Mouse (Mus musculus): ENCODE measurements around the gene Lpar6. TPM values are rescaled to one million over a fixed set of nuclear protein-coding genes. Genes with fewer than 3 reads are reported as not detected.

The Lpar6 gene
- polyA plus RNA-seq (2016; fragmentation: Nextera tagmentation; extraction: Ambion mirVana) = 8.2 and 11.2 TPM in 2 replicates

DNA sequence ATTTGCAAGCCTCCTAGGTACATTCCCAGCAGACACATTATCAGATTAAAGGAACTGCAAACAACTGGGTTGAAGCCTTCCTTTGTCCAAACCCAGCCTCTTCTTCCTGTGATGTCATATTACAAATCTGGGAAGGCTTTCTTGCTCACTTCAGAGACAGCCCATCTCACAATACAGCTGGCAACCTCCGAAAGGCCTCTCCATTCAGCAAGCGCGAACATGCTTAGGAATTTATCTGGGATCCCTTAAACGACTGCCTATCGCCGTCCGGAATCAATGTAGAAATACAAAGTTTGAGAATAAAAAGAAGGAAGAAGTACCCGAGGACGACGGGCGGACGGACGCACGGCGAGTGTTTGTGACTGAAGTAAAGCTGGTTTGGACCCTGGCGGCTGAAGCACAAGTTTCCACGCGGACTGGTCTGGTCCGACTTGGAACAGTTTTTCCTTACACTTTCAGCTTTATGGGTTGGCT lies at the start of gene Lpar6:
Lpar6 (plus strand) TSS at position 48 of the 474 bp plus-strand sequence.
- Histone ChIP-seq H3K27me3 (ENCODE audit: insufficient read depth, poor library complexity, severe bottlenecking) (no peaks in the 10 kb centered on the region), H3K9me3 (no peaks in the 10 kb centered on the region), H3K27ac (peak within 1 kb of the TSS; percentile 92), H3K4me3 (peak within 1 kb of the TSS; percentile 67), H3K36me3 (peaks cover 7% of the 10 kb centered on the region), H3K4me1 (peaks cover 19% of the 10 kb centered on the region)
- peak; percentile 86 for DNase-seq (ENCODE audit: low spot score)
- under 1% methylated on average over 19 of the region's 19 CpGs for WGBS

GRCm38 (mm10) chr14:73199058-73199457 lies 38.6 kb upstream of the Lpar6 start:
- 58% methylated on average over 5 of the region's 5 CpGs for WGBS
- Histone ChIP-seq H3K9me3 (no peaks in the 10 kb centered on the region), H3K27ac (no peak overlapping the region), H3K4me1 (peaks cover 6% of the 10 kb centered on the region; the same call in 1 of the 2 replicates), H3K4me3 (no peak overlapping the region), H3K36me3 (peaks cover 10% of the 10 kb centered on the region; the same call in 1 of the 2 replicates), H3K27me3 (ENCODE audit: insufficient read depth, poor library complexity, severe bottlenecking) (no peaks in the 10 kb centered on the region)
- no peak for DNase-seq (ENCODE audit: low spot score)

- Histone ChIP-seq H3K4me3 (no peak overlapping the region), H3K4me1 (peaks cover 7% of the 10 kb centered on the region; the same call in 1 of the 2 replicates), H3K27ac (no peak overlapping the region), H3K36me3 (peaks cover 5% of the 10 kb centered on the region; the same call in 1 of the 2 replicates), H3K9me3 (no peaks in the 10 kb centered on the region), H3K27me3 (ENCODE audit: insufficient read depth, poor library complexity, severe bottlenecking) (no peaks in the 10 kb centered on the region)
- 44% methylated on average over 3 of the region's 3 CpGs for WGBS
- DNase-seq (ENCODE audit: low spot score) = no peak
These were observed 36.2 kb upstream of the Lpar6 start for GRCm38 (mm10) chr14:73201447-73201846.

GRCm38 (mm10) chr14:73204016-73204415 lies 33.7 kb upstream of the Lpar6 start:
- no peaks in the 10 kb centered on the region for H3K9me3 ChIP-seq
- H3K27me3 ChIP-seq (ENCODE audit: insufficient read depth, poor library complexity, severe bottlenecking) = no peaks in the 10 kb centered on the region
- H3K4me1 ChIP-seq = peaks cover 3% of the 10 kb centered on the region; the same call in 1 of the 2 replicates
- WGBS = 49% methylated on average over 3 of the region's 3 CpGs
- DNase-seq (ENCODE audit: low spot score) = no peak
- no peaks in the 10 kb centered on the region for H3K36me3 ChIP-seq
- no peak overlapping the region for H3K27ac ChIP-seq
- H3K4me3 ChIP-seq = no peak overlapping the region

GRCm38 (mm10) chr14:73209262-73209661 lies 28.4 kb upstream of the Lpar6 start:
- H3K4me3 ChIP-seq = no peak overlapping the region
- no peak overlapping the region for H3K27ac ChIP-seq
- H3K4me1 ChIP-seq = no peaks in the 10 kb centered on the region
- no peaks in the 10 kb centered on the region for H3K27me3 ChIP-seq (ENCODE audit: insufficient read depth, poor library complexity, severe bottlenecking)
- DNase-seq (ENCODE audit: low spot score) = no peak
- H3K36me3 ChIP-seq = no peaks in the 10 kb centered on the region
- no peaks in the 10 kb centered on the region for H3K9me3 ChIP-seq

- 91% methylated on average over 8 of the region's 8 CpGs for WGBS
- no peak for DNase-seq (ENCODE audit: low spot score)
These were observed 27.5 kb upstream of the Lpar6 start for GRCm38 (mm10) chr14:73210196-73210595.

GRCm38 (mm10) chr14:73211477-73211876 lies 26.2 kb upstream of the Lpar6 start:
- WGBS = 83% methylated on average over 5 of the region's 5 CpGs
- Histone ChIP-seq H3K27me3 (ENCODE audit: insufficient read depth, poor library complexity, severe bottlenecking) (no peaks in the 10 kb centered on the region), H3K36me3 (no peaks in the 10 kb centered on the region), H3K9me3 (no peaks in the 10 kb centered on the region), H3K4me3 (no peak overlapping the region), H3K4me1 (no peaks in the 10 kb centered on the region), H3K27ac (no peak overlapping the region)
- DNase-seq (ENCODE audit: low spot score) = no peak

More at GRCm38 (mm10) chr14:73210196-73210595, 27.5 kb upstream of the Lpar6 start:
- Histone ChIP-seq H3K4me3 (no peak overlapping the region), H3K9me3 (no peaks in the 10 kb centered on the region), H3K27me3 (ENCODE audit: insufficient read depth, poor library complexity, severe bottlenecking) (no peaks in the 10 kb centered on the region), H3K36me3 (no peaks in the 10 kb centered on the region), H3K4me1 (no peaks in the 10 kb centered on the region), H3K27ac (no peak overlapping the region)

GRCm38 (mm10) chr14:73217062-73217461 lies 20.6 kb upstream of the Lpar6 start:
- no peaks in the 10 kb centered on the region for H3K9me3 ChIP-seq
- H3K4me1 ChIP-seq = no peaks in the 10 kb centered on the region
- no peaks in the 10 kb centered on the region for H3K36me3 ChIP-seq
- no peaks in the 10 kb centered on the region for H3K27me3 ChIP-seq (ENCODE audit: insufficient read depth, poor library complexity, severe bottlenecking)
- H3K27ac ChIP-seq = no peak overlapping the region
- H3K4me3 ChIP-seq = no peak overlapping the region
- DNase-seq (ENCODE audit: low spot score) = no peak
- WGBS = 92% methylated on average over 1 of the region's 1 CpGs

- no peaks in the 10 kb centered on the region for H3K9me3 ChIP-seq
- DNase-seq (ENCODE audit: low spot score) = no peak
- H3K27ac ChIP-seq = no peak overlapping the region
- whole genome bisulfite sequencing = 88% methylated on average over 9 of the region's 9 CpGs
- no peak overlapping the region for H3K4me3 ChIP-seq
- no peaks in the 10 kb centered on the region for H3K27me3 ChIP-seq (ENCODE audit: insufficient read depth, poor library complexity, severe bottlenecking)
- no peaks in the 10 kb centered on the region for H3K36me3 ChIP-seq
- no peaks in the 10 kb centered on the region; the same call in 1 of the 2 replicates for H3K4me1 ChIP-seq
These were observed 15.3 kb upstream of the Lpar6 start for GRCm38 (mm10) chr14:73222316-73222970.

- Histone ChIP-seq H3K27me3 (ENCODE audit: insufficient read depth, poor library complexity, severe bottlenecking) (no peaks in the 10 kb centered on the region), H3K9me3 (no peaks in the 10 kb centered on the region), H3K4me3 (no peak overlapping the region), H3K4me1 (no peaks in the 10 kb centered on the region; the same call in 1 of the 2 replicates), H3K36me3 (no peaks in the 10 kb centered on the region), H3K27ac (no peak overlapping the region)
- 75% methylated on average over 3 of the region's 3 CpGs for WGBS
- DNase-seq (ENCODE audit: low spot score) = no peak
These were observed 11.3 kb upstream of the Lpar6 start for GRCm38 (mm10) chr14:73226346-73226745.

GRCm38 (mm10) chr14:73226849-73227248 lies 10.8 kb upstream of the Lpar6 start:
- H3K27me3 ChIP-seq (ENCODE audit: insufficient read depth, poor library complexity, severe bottlenecking) = no peaks in the 10 kb centered on the region
- no peaks in the 10 kb centered on the region; the same call in 1 of the 2 replicates for H3K4me1 ChIP-seq
- H3K36me3 ChIP-seq = no peaks in the 10 kb centered on the region
- H3K9me3 ChIP-seq = no peaks in the 10 kb centered on the region
- DNase-seq (ENCODE audit: low spot score) = no peak
- no peak overlapping the region for H3K27ac ChIP-seq
- WGBS = 4% methylated on average over 1 of the region's 1 CpGs
- no peak overlapping the region for H3K4me3 ChIP-seq

GRCm38 (mm10) chr14:73231286-73231982 lies 6.3 kb upstream of the Lpar6 start:
- WGBS = 47% methylated on average over 5 of the region's 5 CpGs
- no peaks in the 10 kb centered on the region for H3K36me3 ChIP-seq
- H3K4me1 ChIP-seq = peaks cover 14% of the 10 kb centered on the region
- no peaks in the 10 kb centered on the region for H3K27me3 ChIP-seq (ENCODE audit: insufficient read depth, poor library complexity, severe bottlenecking)
- DNase-seq (ENCODE audit: low spot score) = no peak
- no peak overlapping the region for H3K4me3 ChIP-seq
- H3K9me3 ChIP-seq = no peaks in the 10 kb centered on the region
- no peak overlapping the region for H3K27ac ChIP-seq

DNA sequence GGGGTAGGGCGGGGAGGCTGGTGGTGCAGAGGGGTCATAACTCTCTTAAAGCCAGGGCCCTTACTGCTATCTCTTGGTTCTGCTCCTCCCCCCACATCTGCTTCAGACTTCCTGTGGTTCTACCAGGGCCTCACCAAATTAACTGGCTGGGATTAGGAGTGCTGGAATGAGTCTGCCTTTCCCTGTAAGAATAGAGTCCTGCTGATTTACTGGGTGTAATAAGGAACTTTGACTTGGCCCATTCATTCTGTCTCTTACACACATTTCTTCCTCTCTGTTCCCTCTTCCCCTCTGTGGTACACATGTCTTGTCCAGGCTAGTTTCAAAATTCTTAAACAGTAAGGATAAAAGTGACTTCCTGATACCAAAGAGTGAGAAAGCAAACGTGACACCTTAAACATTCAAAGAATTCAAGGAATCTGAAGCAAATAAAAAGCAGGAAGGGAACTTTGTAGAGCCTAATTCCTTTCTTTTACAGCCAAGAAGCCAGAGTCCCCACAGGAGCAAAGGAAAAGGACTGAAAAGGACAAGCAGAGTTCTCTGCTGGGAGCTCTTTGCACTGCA lies 3.1 kb upstream of the Lpar6 start:
- H3K36me3 ChIP-seq = no peaks in the 10 kb centered on the region
- H3K9me3 ChIP-seq = no peaks in the 10 kb centered on the region
- no peaks in the 10 kb centered on the region for H3K27me3 ChIP-seq (ENCODE audit: insufficient read depth, poor library complexity, severe bottlenecking)
- no peak overlapping the region for H3K4me3 ChIP-seq
- WGBS = 6% methylated on average over 2 of the region's 2 CpGs
- H3K4me1 ChIP-seq = peaks cover 19% of the 10 kb centered on the region
- peak overlapping the region; percentile 82 for H3K27ac ChIP-seq
- DNase-seq (ENCODE audit: low spot score) = no peak
